Mouse (Mus musculus): ENCODE measurements at regions not wholly inside any gene's neighbourhood (a gene's known extent, or its start where the extent isn't known, plus 50 kb on each side); places are given as distances from the start of the nearest gene placed in this dataset.

- H3K4me1 ChIP-seq (replicated peaks; ENCODE audit: low read depth, low read length) = no peaks in the 10 kb centered on the region
- no peak overlapping the region for H3K4me3 ChIP-seq (replicated peaks; ENCODE audit: low read length)
- no peaks in the 10 kb centered on the region for H3K36me3 ChIP-seq (ENCODE audit: insufficient read depth, low read length)
- no peaks in the 10 kb centered on the region for H3K27me3 ChIP-seq (ENCODE audit: insufficient read depth, low read length)
- H3K9me3 ChIP-seq (ENCODE audit: low read length) = no peaks in the 10 kb centered on the region
- TF ChIP-seq POU5F1 (IDR thresholded peaks at IDR 0.05; ENCODE audit: borderline replicate concordance, low read length) = no peak
- no peak for TF ChIP-seq NANOG (IDR thresholded peaks at IDR 0.05; ENCODE audit: borderline replicate concordance, low read length)
- TF ChIP-seq CTCF (conservative IDR thresholded peaks at IDR 0.05; ENCODE audit: low read length) = no peak
Observed at GRCm38 (mm10) chr12:26160861-26161615, 254.0 kb downstream of the Rnf144a start.

DNA sequence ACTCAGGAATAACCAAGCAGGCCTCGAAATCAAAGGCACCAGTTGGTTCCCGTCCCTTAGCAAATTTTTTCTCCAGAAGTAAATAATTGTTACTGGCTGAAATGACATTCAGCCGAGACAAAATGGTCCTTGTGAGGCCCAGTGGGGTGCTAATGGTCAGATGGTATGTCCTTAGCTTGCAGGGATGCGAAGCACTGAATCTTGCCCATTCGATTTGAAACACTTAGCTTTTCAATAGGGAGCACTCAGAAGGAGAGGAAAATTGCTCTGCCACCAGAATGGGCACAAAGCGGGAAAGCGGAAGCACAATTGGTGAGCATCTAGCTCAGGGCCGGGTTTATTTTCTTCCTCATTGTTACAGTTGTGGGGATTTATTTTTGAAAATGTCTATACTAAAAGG, 262.1 kb downstream of the Rnf144a start:
- Histone ChIP-seq H3K27me3 (ENCODE audit: insufficient read depth, low read length) (no peaks in the 10 kb centered on the region), H3K9me3 (ENCODE audit: low read length) (no peaks in the 10 kb centered on the region), H3K4me1 (replicated peaks; ENCODE audit: low read depth, low read length) (no peaks in the 10 kb centered on the region), H3K36me3 (ENCODE audit: insufficient read depth, low read length) (no peaks in the 10 kb centered on the region), H3K4me3 (replicated peaks; ENCODE audit: low read length) (no peak overlapping the region)
- no peak for TF ChIP-seq CTCF (conservative IDR thresholded peaks at IDR 0.05; ENCODE audit: low read length)
- no peak for TF ChIP-seq POU5F1 (IDR thresholded peaks at IDR 0.05; ENCODE audit: borderline replicate concordance, low read length)
- no peak for TF ChIP-seq NANOG (IDR thresholded peaks at IDR 0.05; ENCODE audit: borderline replicate concordance, low read length)

- H3K27me3 ChIP-seq (ENCODE audit: insufficient read depth, low read length) = no peaks in the 10 kb centered on the region
- no peaks in the 10 kb centered on the region for H3K4me1 ChIP-seq (replicated peaks; ENCODE audit: low read depth, low read length)
- no peaks in the 10 kb centered on the region for H3K9me3 ChIP-seq (ENCODE audit: low read length)
- no peak overlapping the region for H3K4me3 ChIP-seq (replicated peaks; ENCODE audit: low read length)
- TF ChIP-seq CTCF (conservative IDR thresholded peaks at IDR 0.05; ENCODE audit: low read length) (no peak), NANOG (IDR thresholded peaks at IDR 0.05; ENCODE audit: borderline replicate concordance, low read length) (no peak), POU5F1 (IDR thresholded peaks at IDR 0.05; ENCODE audit: borderline replicate concordance, low read length) (no peak)
- H3K36me3 ChIP-seq (ENCODE audit: insufficient read depth, low read length) = no peaks in the 10 kb centered on the region
Observed at GRCm38 (mm10) chr12:26146336-26146735, 268.7 kb downstream of the Rnf144a start.

DNA sequence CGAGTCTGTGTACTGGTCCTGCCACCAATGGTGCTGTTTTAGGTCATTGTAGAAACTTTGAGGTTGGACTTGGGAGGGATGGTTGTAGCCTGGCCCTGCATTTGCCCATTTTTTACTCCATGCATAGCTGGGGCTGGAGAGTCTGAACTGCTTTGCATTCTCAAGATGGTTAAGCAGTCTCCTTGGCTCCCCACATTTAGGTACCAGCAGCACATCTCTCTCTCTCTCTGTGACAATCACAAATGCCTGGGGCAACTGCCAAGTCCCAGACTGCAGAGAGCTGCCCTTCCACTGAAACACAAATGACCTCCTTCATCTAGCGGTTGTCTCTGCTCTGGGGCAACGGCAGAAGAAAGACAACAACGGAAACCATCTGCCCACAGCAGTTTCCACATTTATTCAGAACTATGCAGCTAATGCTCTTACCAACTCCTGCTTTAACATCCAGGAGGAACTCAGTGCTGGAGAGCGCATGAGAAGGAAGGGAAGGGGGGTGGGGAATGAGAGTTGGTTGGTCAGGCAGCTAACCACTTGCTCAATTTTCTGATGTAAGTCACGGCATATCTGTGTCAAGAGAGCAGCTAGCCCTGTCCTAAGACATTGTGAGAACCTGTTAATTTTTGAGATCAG, 269.9 kb downstream of the Rnf144a start:
- no peak for TF ChIP-seq CTCF (conservative IDR thresholded peaks at IDR 0.05; ENCODE audit: low read length)
- no peak for TF ChIP-seq POU5F1 (IDR thresholded peaks at IDR 0.05; ENCODE audit: borderline replicate concordance, low read length)
- Histone ChIP-seq H3K4me3 (replicated peaks; ENCODE audit: low read length) (no peak overlapping the region), H3K4me1 (replicated peaks; ENCODE audit: low read depth, low read length) (no peaks in the 10 kb centered on the region), H3K27me3 (ENCODE audit: insufficient read depth, low read length) (no peaks in the 10 kb centered on the region), H3K36me3 (ENCODE audit: insufficient read depth, low read length) (no peaks in the 10 kb centered on the region), H3K9me3 (ENCODE audit: low read length) (no peaks in the 10 kb centered on the region)

- Histone ChIP-seq H3K4me3 (replicated peaks; ENCODE audit: low read length) (no peak overlapping the region), H3K9me3 (ENCODE audit: low read length) (no peaks in the 10 kb centered on the region), H3K27me3 (ENCODE audit: insufficient read depth, low read length) (no peaks in the 10 kb centered on the region), H3K4me1 (replicated peaks; ENCODE audit: low read depth, low read length) (no peaks in the 10 kb centered on the region), H3K36me3 (ENCODE audit: insufficient read depth, low read length) (no peaks in the 10 kb centered on the region)
- TF ChIP-seq NANOG (IDR thresholded peaks at IDR 0.05; ENCODE audit: borderline replicate concordance, low read length) (no peak), CTCF (conservative IDR thresholded peaks at IDR 0.05; ENCODE audit: low read length) (no peak), POU5F1 (IDR thresholded peaks at IDR 0.05; ENCODE audit: borderline replicate concordance, low read length) (no peak)
Observed at GRCm38 (mm10) chr12:26144616-26145015, 270.4 kb downstream of the Rnf144a start.

GRCm38 (mm10) chr12:26143411-26143810, 271.6 kb downstream of the Rnf144a start:
- no peaks in the 10 kb centered on the region for H3K36me3 ChIP-seq (ENCODE audit: insufficient read depth, low read length)
- H3K4me3 ChIP-seq (replicated peaks; ENCODE audit: low read length) = no peak overlapping the region
- no peaks in the 10 kb centered on the region for H3K4me1 ChIP-seq (replicated peaks; ENCODE audit: low read depth, low read length)
- H3K27me3 ChIP-seq (ENCODE audit: insufficient read depth, low read length) = no peaks in the 10 kb centered on the region
- H3K9me3 ChIP-seq (ENCODE audit: low read length) = no peaks in the 10 kb centered on the region
- TF ChIP-seq CTCF (conservative IDR thresholded peaks at IDR 0.05; ENCODE audit: low read length) = no peak
- no peak for TF ChIP-seq POU5F1 (IDR thresholded peaks at IDR 0.05; ENCODE audit: borderline replicate concordance, low read length)
- TF ChIP-seq NANOG (IDR thresholded peaks at IDR 0.05; ENCODE audit: borderline replicate concordance, low read length) = no peak

DNA sequence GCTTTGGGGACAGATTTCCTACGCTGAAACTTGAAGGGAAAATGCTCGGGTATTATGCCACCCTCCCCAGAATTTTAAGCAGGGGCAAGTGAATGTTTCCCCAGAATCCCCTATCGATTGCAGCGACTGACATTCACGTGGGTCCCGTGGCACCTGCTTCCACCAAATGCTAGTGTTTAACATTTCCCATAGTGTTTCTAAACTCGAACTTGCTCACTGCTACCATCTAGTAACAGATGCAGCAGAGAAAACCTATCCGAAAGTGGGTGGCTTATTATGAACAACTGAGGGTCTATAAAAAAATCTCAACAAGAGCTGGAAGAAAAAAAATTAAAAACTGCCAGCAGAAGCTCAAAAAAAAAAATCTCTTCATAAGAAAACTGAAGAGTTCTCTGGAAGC, 284.2 kb downstream of the Rnf144a start:
- H3K9me3 ChIP-seq (ENCODE audit: low read length) = no peaks in the 10 kb centered on the region
- H3K4me1 ChIP-seq (replicated peaks; ENCODE audit: low read depth, low read length) = no peaks in the 10 kb centered on the region; the same call in 1 of the 2 replicates
- H3K4me3 ChIP-seq (replicated peaks; ENCODE audit: low read length) = no peak overlapping the region
- H3K36me3 ChIP-seq (ENCODE audit: insufficient read depth, low read length) = no peaks in the 10 kb centered on the region
- H3K27me3 ChIP-seq (ENCODE audit: insufficient read depth, low read length) = no peaks in the 10 kb centered on the region
- TF ChIP-seq CTCF (conservative IDR thresholded peaks at IDR 0.05; ENCODE audit: low read length) (no peak), NANOG (IDR thresholded peaks at IDR 0.05; ENCODE audit: borderline replicate concordance, low read length) (no peak), POU5F1 (IDR thresholded peaks at IDR 0.05; ENCODE audit: borderline replicate concordance, low read length) (no peak)

DNA sequence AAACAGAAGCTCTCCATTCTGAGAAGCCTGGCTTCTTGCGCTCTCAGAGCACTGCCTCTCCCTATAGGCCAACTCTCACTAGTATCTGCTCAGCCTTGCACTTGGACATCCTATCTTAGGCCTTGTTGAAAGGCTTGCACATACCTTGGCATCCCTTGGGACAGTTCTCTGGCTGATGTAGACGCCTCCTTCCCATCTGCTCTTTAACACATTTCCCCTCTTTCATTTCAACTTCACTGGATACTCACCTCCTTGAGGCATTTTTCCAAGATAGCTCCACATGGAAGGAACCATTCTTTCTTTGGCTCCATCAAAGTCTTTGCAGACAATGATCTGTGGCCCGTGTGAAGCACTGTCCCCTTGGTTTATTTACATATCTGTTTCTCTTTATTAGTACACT, 285.0 kb downstream of the Rnf144a start:
- no peaks in the 10 kb centered on the region for H3K36me3 ChIP-seq (ENCODE audit: insufficient read depth, low read length)
- no peak overlapping the region for H3K4me3 ChIP-seq (replicated peaks; ENCODE audit: low read length)
- no peaks in the 10 kb centered on the region for H3K9me3 ChIP-seq (ENCODE audit: low read length)
- no peak for TF ChIP-seq CTCF (conservative IDR thresholded peaks at IDR 0.05; ENCODE audit: low read length)
- no peak for TF ChIP-seq POU5F1 (IDR thresholded peaks at IDR 0.05; ENCODE audit: borderline replicate concordance, low read length)
- no peak for TF ChIP-seq NANOG (IDR thresholded peaks at IDR 0.05; ENCODE audit: borderline replicate concordance, low read length)
- no peaks in the 10 kb centered on the region for H3K27me3 ChIP-seq (ENCODE audit: insufficient read depth, low read length)
- H3K4me1 ChIP-seq (replicated peaks; ENCODE audit: low read depth, low read length) = no peaks in the 10 kb centered on the region; the same call in 1 of the 2 replicates
